Mouse (Mus musculus) CH12.LX (cell line): ENCODE results near the gene H2al1b. TPM values are rescaled to one million over a fixed set of nuclear protein-coding genes. Genes with fewer than 3 reads are reported as not detected.

Source experiments
- DNase-seq: peaks from one replicate; pipeline ENCODE4 v3.0.0-alpha.2; 2013; ENCODE audit errors: extremely low read depth
- H3K27ac ChIP-seq: 2 replicates; pipeline ENCODE4 v1.5.1; 2012; ENCODE audit warnings: low read depth, mild to moderate bottlenecking, control low read depth, moderate library complexity; ENCODE audit not compliant: insufficient read depth
- H3K27me3 ChIP-seq: replicated peaks from 2 replicates; pipeline ENCODE3; 2012; ENCODE audit warnings: inconsistent platforms
- H3K36me3 ChIP-seq, 2 experiments: replicated peaks in 1 of 2; 2 replicates each; pipeline versions ENCODE3 to v1.6.1; 2012; ENCODE audit warnings: inconsistent platforms in 1 of 2, low read length in 1 of 2, mild to moderate bottlenecking in 1 of 2, mixed read lengths in 1 of 2, moderate library complexity in 1 of 2; ENCODE audit not compliant: control insufficient read depth in 1 of 2, insufficient read depth in 1 of 2
- H3K4me1 ChIP-seq, 2 experiments: 2 replicates each; pipeline ENCODE4 v1.6.1; 2012; ENCODE audit warnings: inconsistent platforms in 1 of 2, moderate library complexity in 1 of 2; ENCODE audit not compliant: insufficient read depth in 2 of 2, control insufficient read depth in 1 of 2
- H3K4me2 ChIP-seq: 2 replicates; pipeline ENCODE4 v1.6.1; 2012; ENCODE audit warnings: low read depth, mild to moderate bottlenecking, control low read depth; ENCODE audit not compliant: poor library complexity, insufficient read depth, severe bottlenecking
- H3K4me3 ChIP-seq, 3 experiments: fragments of 150-350 bp in 1 of 3; sonication (generic) in 1 of 3; replicated peaks in 1 of 3; 2 replicates each; pipeline versions ENCODE3 to v1.5.1; 2011 to 2012; ENCODE audit warnings: low read depth in 2 of 3, low read length in 2 of 3, mild to moderate bottlenecking in 2 of 3, moderate library complexity in 2 of 3, control low read depth in 1 of 3, improper control_type of control experiment in 1 of 3, inconsistent platforms in 1 of 3, mixed read lengths in 1 of 3; ENCODE audit not compliant: poor library complexity in 1 of 3
- H3K79me2 ChIP-seq: replicated peaks from 2 replicates; pipeline ENCODE4 v1.6.1; 2012; ENCODE audit warnings: mild to moderate bottlenecking, moderate library complexity; ENCODE audit not compliant: control insufficient read depth, poor library complexity, insufficient read depth, severe bottlenecking; ENCODE audit errors: extremely low read depth
- H3K9ac ChIP-seq: 2 replicates; pipeline ENCODE4 v1.6.1; 2012; ENCODE audit warnings: low read depth, mild to moderate bottlenecking, control low read depth, moderate library complexity; ENCODE audit not compliant: insufficient read depth
- H3K9me3 ChIP-seq: replicated peaks from 2 replicates; pipeline ENCODE3; 2012; ENCODE audit warnings: low read length, inconsistent platforms, mixed read lengths
- CHD2 ChIP-seq: IDR thresholded peaks from 2 replicates; pipeline ENCODE4 v1.6.1; 2011; ENCODE audit warnings: low read length, improper control_type of control experiment
- CTCF ChIP-seq, 2 experiments: IDR thresholded peaks in 1 of 2; conservative IDR thresholded peaks in 1 of 2; 2 replicates each; pipeline ENCODE4 v1.5.1; 2011 to 2012; ENCODE audit warnings: low read depth in 2 of 2, low read length in 2 of 2, improper control_type of control experiment in 1 of 2, inconsistent platforms in 1 of 2, mild to moderate bottlenecking in 1 of 2, moderate library complexity in 1 of 2
- E2F4 ChIP-seq: IDR thresholded peaks from 2 replicates; pipeline ENCODE4 v1.6.1; 2011; ENCODE audit warnings: low read depth, low read length, improper control_type of control experiment; ENCODE audit not compliant: insufficient replicate concordance
- ELF1 ChIP-seq: IDR thresholded peaks from 2 replicates; pipeline ENCODE4 v1.6.1; 2014; ENCODE audit warnings: low read depth, mild to moderate bottlenecking, inconsistent platforms, low read length, improper control_type of control experiment
- HCFC1 ChIP-seq: IDR thresholded peaks from 2 replicates; pipeline ENCODE4 v1.6.1; 2012; ENCODE audit warnings: low read depth, mild to moderate bottlenecking, inconsistent platforms, low read length, improper control_type of control experiment
- KAT2A ChIP-seq: IDR thresholded peaks from 2 replicates; pipeline ENCODE4 v1.6.1; 2012; ENCODE audit warnings: low read length, improper control_type of control experiment, inconsistent platforms; ENCODE audit not compliant: insufficient replicate concordance
- MEF2A ChIP-seq: IDR thresholded peaks from 2 replicates; pipeline ENCODE4 v1.6.1; 2014; ENCODE audit warnings: low read depth, mild to moderate bottlenecking, inconsistent platforms, low read length, improper control_type of control experiment, borderline replicate concordance
- PAX5 ChIP-seq: IDR thresholded peaks from 2 replicates; pipeline ENCODE4 v1.6.1; 2012; ENCODE audit warnings: low read length, inconsistent platforms, mixed read lengths
- POLR2A ChIP-seq: IDR thresholded peaks from 2 replicates; pipeline ENCODE4 v1.6.1; 2011; ENCODE audit warnings: low read depth, mild to moderate bottlenecking, improper control_type of control experiment, low read length
- RAD21 ChIP-seq: IDR thresholded peaks from 2 replicates; pipeline ENCODE4 v1.6.1; 2011; ENCODE audit warnings: low read depth, mild to moderate bottlenecking, low read length, improper control_type of control experiment, moderate library complexity
- RCOR1 ChIP-seq: conservative IDR thresholded peaks from 2 replicates; pipeline ENCODE4 v1.6.1; 2012; ENCODE audit warnings: low read depth, mild to moderate bottlenecking, inconsistent platforms, low read length, improper control_type of control experiment
- UBTF ChIP-seq: IDR thresholded peaks from 2 replicates; pipeline ENCODE4 v1.6.1; 2012; ENCODE audit warnings: low read depth, mild to moderate bottlenecking, inconsistent platforms, low read length, improper control_type of control experiment, moderate library complexity
- USF1 ChIP-seq: IDR thresholded peaks from 2 replicates; pipeline ENCODE4 v1.6.1; 2014; ENCODE audit warnings: low read depth, mild to moderate bottlenecking, inconsistent platforms, low read length, improper control_type of control experiment
- ZC3H11A ChIP-seq: IDR thresholded peaks from 2 replicates; pipeline ENCODE4 v1.6.1; 2012; ENCODE audit warnings: low read depth, mild to moderate bottlenecking, inconsistent platforms, low read length, improper control_type of control experiment
- ZNF384 ChIP-seq: IDR thresholded peaks from 2 replicates; pipeline ENCODE4 v1.6.1; 2012; ENCODE audit warnings: low read depth, low read length, improper control_type of control experiment, inconsistent platforms
- dilution Hi-C: fragments of 300-500 bp; cut with MboI; formaldehyde crosslinking; loops from 2 replicates; pipeline ENCODE4 v1.14.3; 2020; ENCODE audit warnings: low sequenced_read_pairs; ENCODE audit not compliant: extremely low pct_unique_long_range_greater_than_20kb, extremely low pct_ligation_motif_present
- in situ Hi-C: fragments of 300-500 bp; cut with MboI; formaldehyde crosslinking; loops from 3 replicates; pipeline ENCODE4 v1.14.3; 2019; ENCODE audit warnings: low sequenced_read_pairs, low pct_ligation_motif_present, low pct_unique_long_range_greater_than_20kb, mixed read lengths
- polyA plus RNA-seq: library from polyadenylated mRNA; unstranded; fragments of >175 nt; gene quantifications from 2 replicates; pipeline ENCODE4 v1.2.1, GENCODE M21; 2012; ENCODE audit warnings: low read depth; ENCODE audit not compliant: insufficient read length
- total RNA-seq, 2 experiments: library from RNA; depleted of rRNA; stranded (reverse); fragments of 300-350 nt in 1 of 2; fragments of >200 nt in 1 of 2; gene quantifications; 2 replicates each; pipeline ENCODE4 v1.2.3; 2012 to 2014

Gene H2al1b
- total and polyA plus RNA-seq, 3 experiments: not detected

DNA sequence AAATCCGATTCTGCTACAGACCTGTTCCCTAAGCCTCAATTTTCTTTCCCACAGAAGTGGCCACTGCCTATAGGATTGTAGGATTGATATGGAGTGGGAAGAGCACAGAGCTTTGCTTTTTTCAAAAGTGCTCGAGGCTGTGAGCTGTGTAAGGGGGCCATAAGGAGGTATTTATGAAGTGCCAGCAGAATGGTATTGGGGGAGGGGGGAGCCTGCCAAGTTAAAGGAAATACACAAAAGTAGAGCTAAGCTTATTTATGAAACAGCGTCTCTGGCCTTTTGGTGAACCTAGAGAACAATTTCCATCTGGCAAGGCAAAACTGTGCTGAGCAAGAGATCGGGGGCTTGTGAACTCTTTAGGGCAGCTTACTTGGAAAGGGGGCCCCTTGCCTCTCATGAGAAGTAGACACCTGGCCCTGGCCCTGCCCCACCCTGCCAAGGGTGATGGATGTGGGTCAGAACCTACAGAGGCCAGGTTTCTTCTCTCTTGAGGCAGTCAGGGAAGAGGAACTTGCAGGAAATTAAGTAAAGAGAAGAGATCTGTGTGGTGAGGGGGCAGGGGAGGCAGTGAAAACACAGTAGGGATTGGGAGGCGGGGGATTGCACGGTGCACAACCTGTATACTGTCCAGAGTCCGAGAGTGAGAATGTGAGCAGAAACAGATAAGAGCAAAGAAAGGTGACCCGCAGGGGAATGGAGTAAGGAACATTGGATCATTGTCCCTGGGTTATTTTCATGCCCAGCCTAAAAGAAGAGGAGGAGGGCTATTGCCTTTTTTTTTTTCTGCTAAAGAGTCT lies 46.5 kb upstream of the H2al1b start:
- no peak for DNase-seq
- H3K9me3 ChIP-seq: no peaks in the 10 kb centered on the region
- no peaks in the 10 kb centered on the region for H3K4me1 ChIP-seq
- no peak overlapping the region for H3K4me3 ChIP-seq
- H3K27ac ChIP-seq: no peak overlapping the region
- no peaks in the 10 kb centered on the region for H3K27me3 ChIP-seq
- H3K36me3 ChIP-seq: no peaks in the 10 kb centered on the region
- H3K4me2 ChIP-seq: no peak overlapping the region
- in situ Hi-C loops: no loop called here
- H3K79me2 ChIP-seq: no peaks in the 10 kb centered on the region
- TF ChIP-seq MEF2A (no peak), ZC3H11A (no peak), UBTF (no peak), CTCF (conservative IDR thresholded peaks at IDR 0.05 in 1 of 2, IDR thresholded peaks at IDR 0.05 in 1 of 2; ENCODE audit: low read depth in 2 of 2, low read length in 2 of 2) (no peak), ELF1 (no peak), RAD21 (no peak), PAX5 (no peak), E2F4 (no peak), ZNF384 (no peak), RCOR1 (no peak), POLR2A (no peak), HCFC1 (no peak), CHD2 (no peak), USF1 (no peak)
- TF ChIP-seq, all 38 proteins: peak for 0
- dilution Hi-C loops: no loop called here
- no peak overlapping the region for H3K9ac ChIP-seq

DNA sequence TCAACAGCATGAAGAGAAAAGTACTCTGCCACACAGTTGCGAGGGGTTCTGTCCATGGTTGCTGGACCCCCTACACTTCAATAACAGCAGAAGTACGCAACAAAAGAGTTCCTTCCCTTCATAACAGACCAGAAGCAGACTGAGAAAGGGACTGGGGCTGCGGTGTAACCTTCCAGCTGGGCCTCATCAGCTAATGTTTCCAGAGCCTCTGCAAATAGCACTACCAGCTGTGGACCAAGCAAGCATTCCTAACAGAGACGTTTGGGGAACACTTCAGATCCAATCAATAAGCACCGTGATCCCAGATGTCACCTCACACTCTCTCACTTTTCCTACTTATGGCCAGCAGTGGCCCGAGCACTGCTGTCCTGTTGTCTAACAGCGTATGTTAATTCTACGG lies 37.3 kb upstream of the H2al1b start:
- dilution Hi-C loops: no loop called here
- H3K9ac ChIP-seq: no peak overlapping the region
- H3K27ac ChIP-seq: no peak overlapping the region
- H3K4me3 ChIP-seq: no peak overlapping the region
- peaks cover 0 to 16% of the 10 kb centered on the region in 2 experiments; a peak in 2 of 4 replicates for H3K4me1 ChIP-seq
- in situ Hi-C loops: no loop called here
- H3K27me3 ChIP-seq: no peaks in the 10 kb centered on the region
- TF ChIP-seq UBTF: no peak
- no peak for TF ChIP-seq KAT2A
- TF ChIP-seq, all 38 proteins: peak for 0
- H3K4me2 ChIP-seq: no peak overlapping the region
- H3K9me3 ChIP-seq: no peaks in the 10 kb centered on the region
- H3K36me3 ChIP-seq: no peaks in the 10 kb centered on the region
- DNase-seq: no peak
- no peaks in the 10 kb centered on the region for H3K79me2 ChIP-seq
